Mouse (Mus musculus): Measurements from ENCODE around the gene Zic4. TPM values are rescaled to one million over a fixed set of nuclear protein-coding genes. Genes with fewer than 3 reads are reported as not detected.

Zic4 gene
- polyA plus RNA-seq, 1 experiment, result 0.79 TPM

DNA sequence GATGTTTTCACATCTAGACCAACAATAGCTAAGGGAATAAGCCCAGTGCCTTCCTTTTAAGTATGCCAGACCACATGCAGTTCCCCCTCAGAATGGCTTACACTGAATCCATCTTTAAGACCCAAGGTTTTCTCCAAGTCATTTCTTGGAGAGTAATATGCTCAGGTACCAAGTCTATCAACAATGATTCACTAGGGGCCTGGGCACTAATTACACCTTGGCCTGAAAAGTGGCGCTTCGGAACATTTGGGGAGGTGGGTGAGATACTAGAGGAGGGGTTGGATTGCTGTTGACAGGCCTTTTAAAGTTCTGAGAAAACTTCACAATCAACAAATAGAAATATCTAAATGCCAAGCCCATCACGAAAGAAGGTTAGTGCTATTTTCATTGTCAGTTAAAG, 4.9 kb upstream of the Zic4 start:
- Histone ChIP-seq H3K4me1 (ENCODE audit: control insufficient read depth, insufficient read depth, insufficient read length, low read length) (no peaks in the 10 kb centered on the region), H3K27ac (replicated peaks; ENCODE audit: low read depth, low read length) (no peak overlapping the region), H3K4me3 (ENCODE audit: insufficient read depth, low read depth, low read length) (no peak overlapping the region)

DNA sequence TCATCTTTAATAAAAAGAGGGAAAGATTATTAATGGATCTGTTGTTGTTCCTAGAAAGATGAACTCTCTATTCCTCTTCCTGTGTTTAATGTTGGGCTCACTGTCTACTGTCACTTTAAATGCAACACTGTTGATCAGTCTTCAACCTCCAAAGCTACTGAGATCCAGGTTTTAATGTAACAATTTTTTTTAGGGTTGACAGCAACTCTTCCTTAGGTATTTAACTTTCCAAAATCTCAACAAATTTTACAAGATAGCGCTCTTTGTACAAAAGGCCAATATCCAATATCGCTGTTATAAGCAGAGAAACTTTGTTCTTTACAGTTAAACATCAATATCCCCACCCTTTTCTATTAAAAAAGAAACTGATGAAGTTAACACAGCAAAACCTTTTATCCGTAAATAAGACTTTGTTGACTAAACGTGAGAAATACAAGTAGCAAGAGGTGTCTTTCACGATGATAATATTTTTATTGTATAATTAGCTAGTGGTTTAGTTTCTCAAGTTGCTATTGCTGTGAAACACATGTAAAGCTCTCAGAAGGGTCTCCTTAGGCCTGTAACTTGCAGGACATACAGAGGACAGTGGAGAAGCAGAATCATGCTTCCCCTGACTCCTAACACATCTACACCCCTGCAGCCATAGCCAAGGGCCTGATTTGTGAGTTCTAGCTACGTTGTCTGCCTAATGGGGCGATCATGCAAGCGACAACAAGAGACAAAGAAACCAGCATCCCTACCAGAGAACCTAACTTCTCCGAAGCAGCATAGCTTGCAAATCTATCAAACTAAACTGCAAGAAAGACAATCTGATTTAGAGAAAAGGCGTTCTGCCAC, 3.1 kb upstream of the Zic4 start:
- Histone ChIP-seq H3K4me1 (ENCODE audit: control insufficient read depth, insufficient read depth, insufficient read length, low read length) (no peaks in the 10 kb centered on the region), H3K27ac (replicated peaks; ENCODE audit: low read depth, low read length) (no peak overlapping the region), H3K4me3 (ENCODE audit: insufficient read depth, low read depth, low read length) (no peak overlapping the region)

DNA sequence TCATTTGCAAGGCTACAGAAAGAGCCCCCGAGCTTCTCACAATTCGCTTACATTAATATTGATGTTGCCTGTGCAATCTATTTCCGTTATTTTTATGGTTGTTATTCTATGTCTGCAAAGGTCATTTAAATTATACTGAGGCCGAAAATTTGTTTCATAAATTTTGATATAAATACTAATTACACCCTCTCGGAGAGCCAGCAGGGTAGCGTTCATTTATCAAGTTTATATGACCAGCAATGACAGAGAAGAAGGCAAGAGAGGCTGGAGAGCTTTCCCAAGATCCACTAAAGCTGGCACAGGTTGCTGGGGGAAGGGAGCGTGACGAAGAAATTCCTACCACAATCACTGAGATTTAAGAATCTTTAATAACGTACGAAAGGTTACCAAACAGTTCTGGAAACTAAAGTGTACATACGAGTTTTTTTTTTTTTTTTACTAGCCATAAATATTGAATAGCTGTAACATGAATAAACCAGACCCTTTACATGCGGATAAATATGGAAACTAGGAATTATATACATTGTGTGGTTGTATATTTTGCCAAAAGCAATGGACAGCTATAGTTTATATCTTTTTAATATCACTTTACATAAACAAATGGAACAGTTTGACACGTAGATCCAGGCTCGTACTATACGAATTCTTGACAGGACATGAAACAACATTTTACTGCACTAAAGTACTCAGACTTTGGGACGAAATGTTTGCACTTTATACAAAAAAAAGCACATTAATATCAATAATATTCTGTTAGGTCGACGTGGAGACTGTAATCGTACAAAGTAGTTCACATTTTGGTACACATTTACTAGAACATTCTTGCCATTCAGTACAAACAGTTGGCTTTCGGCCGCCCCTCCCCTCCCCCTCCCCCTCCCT, 1.8 kb upstream of the Zic4 start:
- H3K27ac ChIP-seq (replicated peaks; ENCODE audit: low read depth, low read length), result no peak overlapping the region
- no peaks in the 10 kb centered on the region for H3K4me1 ChIP-seq (ENCODE audit: control insufficient read depth, insufficient read depth, insufficient read length, low read length)
- H3K4me3 ChIP-seq (ENCODE audit: insufficient read depth, low read depth, low read length), result no peak overlapping the region; the same call in 1 of the 2 replicates

DNA sequence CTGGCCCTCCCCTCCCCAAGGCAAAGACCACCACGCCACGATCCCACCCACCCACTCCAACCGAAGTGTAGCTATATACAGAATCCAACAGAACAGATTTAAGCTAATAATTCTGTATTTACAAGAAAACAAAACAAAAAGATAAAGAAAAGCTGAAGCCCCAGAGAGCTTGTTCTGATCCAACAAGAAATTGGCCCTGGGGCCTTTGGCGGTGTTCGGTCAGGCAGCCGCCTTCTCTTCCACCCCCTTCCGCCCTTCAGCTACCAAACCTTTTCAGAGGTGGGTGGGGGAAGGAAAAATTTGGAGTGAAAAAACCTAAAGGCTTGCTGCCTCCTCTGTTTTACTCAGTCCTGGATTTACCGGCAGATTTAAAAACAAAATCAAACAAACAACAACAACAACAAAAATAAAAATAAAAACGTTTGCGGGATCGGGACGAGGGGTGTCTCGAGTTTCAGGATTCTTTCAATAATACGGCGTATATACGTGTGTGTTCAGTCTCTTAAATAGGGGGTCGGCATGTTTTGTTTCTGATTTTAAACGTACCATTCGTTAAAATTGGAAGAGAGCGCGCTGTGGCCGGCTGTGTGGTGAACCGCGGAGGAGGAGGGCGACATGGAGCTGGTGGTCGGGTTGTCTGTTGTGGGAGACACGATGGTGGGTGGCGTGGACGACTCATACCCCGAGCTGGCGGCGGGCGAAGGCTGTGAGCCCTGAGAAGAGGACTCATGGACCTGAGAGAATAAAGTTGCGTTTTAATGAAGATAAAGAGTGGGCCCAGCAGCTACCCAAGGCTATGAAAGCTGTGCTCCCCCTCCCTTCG, 969 bp upstream of the Zic4 start:
- Histone ChIP-seq H3K4me3 (ENCODE audit: insufficient read depth, low read depth, low read length) (peak overlapping the region; percentile 60), H3K4me1 (ENCODE audit: control insufficient read depth, insufficient read depth, insufficient read length, low read length) (no peaks in the 10 kb centered on the region), H3K27ac (replicated peaks; ENCODE audit: low read depth, low read length) (peak overlapping the region; percentile 82)

DNA sequence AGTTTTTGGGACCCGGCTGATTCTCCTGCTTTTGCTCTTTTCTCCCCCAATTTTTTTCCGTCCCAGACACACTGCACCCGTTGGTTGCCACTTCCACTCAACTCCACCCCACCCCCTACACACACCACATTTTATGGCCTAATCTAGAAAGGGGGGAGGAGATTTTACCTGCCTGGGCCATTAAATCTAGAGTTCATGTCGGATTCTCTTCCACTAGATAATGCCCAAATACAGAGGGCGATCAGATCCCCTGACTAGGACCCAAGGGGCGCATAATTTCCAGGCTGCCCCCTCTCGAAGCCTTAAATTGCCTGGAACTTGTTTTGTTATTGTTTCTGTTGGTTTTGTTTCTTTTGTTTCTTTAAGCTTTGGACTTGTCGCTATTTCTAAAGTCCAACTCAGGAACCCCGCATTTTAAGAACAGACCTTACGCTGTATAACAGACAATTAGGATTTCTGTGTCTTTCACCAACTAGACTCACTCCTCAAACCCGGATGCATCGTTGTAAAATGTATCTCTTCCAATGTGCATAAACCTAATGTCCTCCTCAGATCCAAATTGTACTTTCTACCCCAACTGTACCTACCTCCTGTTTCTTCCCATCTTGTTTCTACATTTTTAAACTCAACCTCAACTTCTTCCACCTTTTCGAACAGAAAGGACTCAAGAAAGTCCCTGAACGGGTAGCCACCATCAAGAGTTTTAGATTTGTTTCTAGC, 958 bp downstream of the Zic4 start:
- Histone ChIP-seq H3K4me3 (ENCODE audit: insufficient read depth, low read depth, low read length) (peak overlapping the region; percentile 72), H3K27ac (replicated peaks; ENCODE audit: low read depth, low read length) (peak overlapping the region; percentile 63)

DNA sequence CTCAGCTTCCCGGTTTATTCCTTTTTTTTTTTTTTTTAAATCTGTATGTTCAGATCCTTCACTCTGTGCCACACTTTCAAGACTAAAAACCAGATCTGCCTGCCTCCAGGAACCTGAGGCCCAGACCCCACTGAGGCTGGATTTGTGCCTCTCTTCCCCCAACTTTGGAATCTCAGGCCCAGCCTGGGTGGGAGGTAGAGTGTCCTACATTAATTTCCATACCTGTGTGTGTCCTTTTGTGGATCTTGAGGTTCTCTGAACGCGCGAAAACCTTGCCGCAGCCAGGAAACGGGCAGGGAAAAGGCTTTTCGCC, 1.6 kb downstream of the Zic4 start:
- H3K4me1 ChIP-seq (ENCODE audit: control insufficient read depth, insufficient read depth, insufficient read length, low read length), result no peaks in the 10 kb centered on the region
- peak overlapping the region; percentile 63 for H3K27ac ChIP-seq (replicated peaks; ENCODE audit: low read depth, low read length)
- H3K4me3 ChIP-seq (ENCODE audit: insufficient read depth, low read depth, low read length), result peak overlapping the region; percentile 72

More for the DNA sequence above, 958 bp downstream of the Zic4 start:
- H3K4me1 ChIP-seq (ENCODE audit: control insufficient read depth, insufficient read depth, insufficient read length, low read length), result no peaks in the 10 kb centered on the region

DNA sequence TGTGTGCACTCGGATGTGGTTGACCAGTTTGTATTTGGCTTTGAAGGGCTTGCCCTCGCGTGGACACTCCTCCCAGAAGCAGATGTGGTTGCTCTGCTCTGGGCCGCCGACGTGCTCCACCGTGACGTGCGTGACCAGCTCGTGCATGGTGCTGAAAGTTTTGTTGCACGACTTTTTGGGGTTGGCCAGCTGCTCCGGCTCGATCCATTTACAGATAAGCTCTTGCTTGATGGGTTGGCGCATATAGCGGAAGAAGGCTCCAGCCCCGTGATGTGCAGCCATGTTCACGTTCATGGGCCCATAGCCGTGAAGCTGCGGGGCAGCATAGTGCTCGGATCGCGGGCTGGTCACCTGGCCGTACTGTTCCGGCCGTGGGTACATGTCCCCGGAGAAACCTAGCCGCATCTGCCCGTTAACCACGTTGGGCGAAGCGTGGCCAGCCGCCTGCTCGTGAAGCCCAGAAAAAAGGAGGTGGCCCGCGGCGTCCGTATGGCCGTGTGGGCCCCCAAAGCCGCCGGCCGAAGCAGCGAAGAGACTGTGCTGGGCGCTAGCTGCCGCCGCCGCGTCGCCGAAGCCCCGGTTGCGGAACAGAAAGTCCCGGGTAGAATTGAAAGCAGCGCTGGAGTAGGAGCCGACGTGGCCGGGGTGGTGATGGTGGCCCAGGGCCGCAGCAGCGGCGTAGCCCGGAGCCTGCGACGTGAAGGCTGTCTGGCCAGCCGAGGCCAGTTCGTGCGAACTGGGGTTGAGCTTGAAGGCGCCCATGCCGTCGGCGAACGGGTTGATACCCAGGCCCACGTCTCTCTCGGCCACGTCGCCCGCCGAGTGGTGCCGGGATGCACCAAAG, 2.1 kb downstream of the Zic4 start:
- peak overlapping the region; percentile 63 for H3K27ac ChIP-seq (replicated peaks; ENCODE audit: low read depth, low read length)
- H3K4me3 ChIP-seq (ENCODE audit: insufficient read depth, low read depth, low read length), result peak overlapping the region; percentile 72
- no peaks in the 10 kb centered on the region for H3K4me1 ChIP-seq (ENCODE audit: control insufficient read depth, insufficient read depth, insufficient read length, low read length)

DNA sequence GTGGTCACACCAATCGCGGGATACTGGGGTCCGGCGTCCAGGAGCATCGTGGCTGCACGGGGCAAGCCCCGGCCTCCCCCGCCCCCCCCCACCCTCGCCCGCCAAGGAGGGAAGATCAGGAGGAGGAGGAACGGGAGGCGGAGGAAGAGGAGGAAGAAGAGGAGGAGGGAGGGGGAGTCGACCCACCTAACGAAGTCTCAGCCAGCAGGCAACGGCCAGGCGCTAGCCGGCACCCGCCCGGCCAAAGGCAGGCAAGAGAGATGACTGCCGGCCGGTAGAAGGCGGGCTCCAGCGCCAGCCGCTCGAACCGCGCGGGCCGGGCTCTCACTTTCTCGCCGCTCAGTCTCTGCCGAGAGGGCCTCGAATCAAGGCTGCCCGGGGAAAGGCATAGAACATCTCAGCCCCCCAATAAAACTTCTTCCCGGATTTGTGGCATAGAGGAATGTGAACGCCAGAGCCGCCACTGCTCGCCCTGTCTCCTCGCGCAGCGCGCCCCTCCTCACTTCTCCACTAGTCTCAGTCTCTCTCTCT, 2.8 kb downstream of the Zic4 start:
- Histone ChIP-seq H3K4me1 (ENCODE audit: control insufficient read depth, insufficient read depth, insufficient read length, low read length) (no peaks in the 10 kb centered on the region), H3K4me3 (ENCODE audit: insufficient read depth, low read depth, low read length) (peak overlapping the region; percentile 72), H3K27ac (replicated peaks; ENCODE audit: low read depth, low read length) (peak overlapping the region; percentile 63)

DNA sequence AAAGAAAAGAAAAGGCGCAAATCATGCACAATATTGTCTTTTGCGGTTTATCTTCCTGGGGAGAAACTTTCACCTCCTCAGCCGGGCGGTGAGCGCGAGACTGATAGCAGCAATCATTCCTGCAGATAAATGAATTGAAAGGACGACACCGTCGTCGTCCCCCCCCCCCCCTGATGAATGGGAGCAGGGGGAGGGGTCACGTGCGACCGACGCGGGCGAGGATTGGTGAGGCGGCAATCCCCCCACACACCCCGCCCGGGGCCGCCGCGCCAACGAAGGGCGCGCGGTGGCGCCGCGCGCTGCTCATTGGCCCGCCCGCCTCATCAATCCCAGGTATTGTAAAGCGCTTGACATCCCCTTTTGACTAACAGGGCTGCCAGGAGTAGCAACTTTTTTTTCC, 3.5 kb downstream of the Zic4 start, which contains the start of gene Zic1:
Gene Zic1, minus strand, starts transcription at position 147 of the 400 bp plus-strand sequence.
- Histone ChIP-seq H3K4me3 (ENCODE audit: insufficient read depth, low read depth, low read length) (peak within 1 kb of the TSS; percentile 72), H3K27ac (replicated peaks; ENCODE audit: low read depth, low read length) (peak within 1 kb of the TSS; percentile 63), H3K4me1 (ENCODE audit: control insufficient read depth, insufficient read depth, insufficient read length, low read length) (no peaks in the 10 kb centered on the region)

DNA sequence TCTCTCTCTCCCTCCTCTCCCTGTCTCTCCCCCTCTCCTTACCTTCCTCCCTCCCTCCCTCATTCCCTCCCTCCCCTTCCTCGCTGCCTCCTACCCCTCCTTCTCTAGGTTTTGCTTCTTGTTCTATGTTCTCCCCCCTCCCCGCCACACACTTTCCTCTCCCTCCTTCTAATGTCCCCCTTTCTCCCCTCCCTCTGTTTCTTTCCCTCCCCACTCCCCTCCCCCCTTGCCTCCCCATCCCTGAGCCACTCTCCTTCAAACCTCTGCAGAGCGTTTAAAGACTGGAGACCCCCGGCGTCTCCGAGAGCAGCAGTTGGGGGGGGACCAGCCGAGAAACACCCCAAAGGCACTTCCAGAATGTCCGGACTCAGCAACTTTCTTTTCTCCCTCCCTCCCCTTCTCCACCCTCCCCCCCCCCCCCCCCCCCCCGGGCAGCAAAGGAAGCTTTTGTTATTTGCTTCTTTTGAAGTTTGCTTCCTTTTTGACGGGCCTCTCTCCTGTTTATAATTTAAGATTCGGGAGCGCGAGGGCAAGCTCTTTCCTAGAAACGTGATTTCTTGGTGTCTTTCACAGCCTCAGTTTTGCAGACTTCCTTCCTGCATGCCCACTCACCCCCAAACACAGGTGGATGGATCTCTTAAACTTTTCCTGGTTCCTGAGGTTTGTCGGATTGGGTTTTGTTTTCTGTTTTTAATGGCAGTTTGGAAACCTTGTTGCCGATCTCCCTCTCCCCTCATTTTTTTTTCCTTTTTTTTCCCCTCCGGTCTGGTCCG, 4.2 kb downstream of the Zic4 start:
- peak overlapping the region; percentile 72 for H3K4me3 ChIP-seq (ENCODE audit: insufficient read depth, low read depth, low read length)
- no peaks in the 10 kb centered on the region for H3K4me1 ChIP-seq (ENCODE audit: control insufficient read depth, insufficient read depth, insufficient read length, low read length)
- H3K27ac ChIP-seq (replicated peaks; ENCODE audit: low read depth, low read length), result no peak overlapping the region

DNA sequence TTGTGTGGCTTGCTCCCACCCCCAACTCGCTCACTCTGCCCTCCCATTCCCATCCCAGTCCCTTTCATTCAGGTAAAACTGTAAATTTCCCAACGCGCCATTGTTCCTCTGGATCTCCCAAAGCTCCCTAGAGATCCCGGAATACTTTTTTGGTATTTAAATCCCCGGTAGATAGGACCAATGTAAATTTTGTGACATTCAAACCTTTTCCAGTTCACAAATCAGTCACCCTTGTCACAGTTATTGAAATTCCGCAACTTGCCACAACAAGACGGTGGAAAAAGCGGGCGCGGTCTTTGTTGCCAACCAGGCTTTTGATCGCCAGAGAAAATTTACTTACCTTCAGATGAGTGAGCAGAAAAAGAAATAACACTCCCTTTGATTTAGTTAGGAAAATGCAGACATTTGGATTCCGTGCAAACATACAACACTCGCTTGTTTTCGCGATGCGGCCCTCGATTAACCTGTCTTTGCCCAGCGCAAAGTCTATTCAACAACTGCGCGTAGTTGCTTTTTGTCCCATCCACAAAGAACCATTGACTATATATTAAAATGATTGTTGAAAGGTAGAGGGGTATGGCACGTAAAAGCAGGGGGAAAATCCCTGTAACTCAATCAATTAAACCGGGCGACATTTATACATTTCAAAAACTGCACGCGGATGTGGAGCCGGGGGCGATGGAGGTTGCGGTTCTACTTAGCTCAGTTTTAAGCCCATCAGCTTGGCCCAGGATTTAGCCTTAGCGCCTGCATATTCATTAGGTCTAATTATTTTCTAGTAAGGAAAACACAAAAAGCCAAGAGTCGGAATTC, 5.0 kb downstream of the Zic4 start:
- no peaks in the 10 kb centered on the region for H3K4me1 ChIP-seq (ENCODE audit: control insufficient read depth, insufficient read depth, insufficient read length, low read length)
- peak overlapping the region; percentile 47 for H3K4me3 ChIP-seq (ENCODE audit: insufficient read depth, low read depth, low read length)
- no peak overlapping the region for H3K27ac ChIP-seq (replicated peaks; ENCODE audit: low read depth, low read length)

DNA sequence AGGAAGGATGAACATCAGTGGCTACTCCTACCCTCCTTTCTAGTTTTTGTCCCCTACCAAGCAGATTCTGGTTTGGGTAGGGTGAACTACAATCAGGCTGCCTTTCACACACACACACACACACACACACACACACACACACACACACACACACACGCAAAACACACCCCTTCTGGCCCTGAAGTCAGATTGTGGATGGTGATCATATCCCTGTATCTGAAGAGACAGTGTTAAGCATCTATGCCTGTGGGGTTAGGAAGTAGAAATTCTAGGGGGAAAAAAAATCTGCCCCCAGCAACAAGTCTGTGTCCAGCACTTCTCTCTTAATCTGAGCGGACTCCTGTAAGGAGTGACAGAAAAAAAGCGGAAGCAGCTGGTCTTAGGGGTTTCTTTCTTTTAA, 5.9 kb downstream of the Zic4 start:
- Histone ChIP-seq H3K4me1 (ENCODE audit: control insufficient read depth, insufficient read depth, insufficient read length, low read length) (no peaks in the 10 kb centered on the region), H3K27ac (replicated peaks; ENCODE audit: low read depth, low read length) (no peak overlapping the region), H3K4me3 (ENCODE audit: insufficient read depth, low read depth, low read length) (no peak overlapping the region)

All from brown adipose tissue, adult 24 weeks (tissue).